Mouse (Mus musculus): ENCODE results near the gene Zfp354c.

DNA sequence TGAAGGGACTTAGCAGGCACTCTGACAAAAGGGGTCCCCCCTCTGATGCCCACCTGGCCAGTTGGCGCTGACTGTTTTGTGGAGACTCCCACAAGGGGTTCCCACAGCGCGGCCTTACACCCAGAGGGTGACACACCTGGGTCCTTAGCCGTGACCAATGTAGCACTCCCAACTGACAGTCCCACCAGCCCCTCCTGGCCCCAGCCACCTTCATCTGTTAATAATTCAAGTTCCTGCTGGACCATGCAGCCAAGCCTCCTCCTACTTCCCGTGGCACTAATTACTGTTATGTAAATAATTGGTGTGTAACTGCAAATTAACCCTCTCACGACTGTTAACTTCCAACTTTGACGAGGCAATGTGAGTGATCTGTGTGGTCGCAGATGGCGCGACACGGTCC, 29.9 kb downstream of the Zfp354c start:
- TF ChIP-seq EP300 (IDR thresholded peaks at IDR 0.05; ENCODE audit: low read depth) (no peak), CTCF (IDR thresholded peaks at IDR 0.05; ENCODE audit: low read depth) (no peak)

All from heart, postnatal 0 days (tissue).